Mouse (Mus musculus) c-Kit-positive CD71-positive TER-119-positive erythroid progenitor cells, embryonic 14.5 days (primary cell): ENCODE results near the gene Cfap74.
"Not testable (repeated sequence)": the region's sequence is repeated elsewhere in the genome, so short reads cannot be mapped to it uniquely, and the experiment has no call there.

Experiments
- DNase-seq: peaks from one replicate; pipeline ENCODE4 v3.0.0-alpha.2; 2013; ENCODE audit warnings: low spot score

Gene Cfap74

DNA sequence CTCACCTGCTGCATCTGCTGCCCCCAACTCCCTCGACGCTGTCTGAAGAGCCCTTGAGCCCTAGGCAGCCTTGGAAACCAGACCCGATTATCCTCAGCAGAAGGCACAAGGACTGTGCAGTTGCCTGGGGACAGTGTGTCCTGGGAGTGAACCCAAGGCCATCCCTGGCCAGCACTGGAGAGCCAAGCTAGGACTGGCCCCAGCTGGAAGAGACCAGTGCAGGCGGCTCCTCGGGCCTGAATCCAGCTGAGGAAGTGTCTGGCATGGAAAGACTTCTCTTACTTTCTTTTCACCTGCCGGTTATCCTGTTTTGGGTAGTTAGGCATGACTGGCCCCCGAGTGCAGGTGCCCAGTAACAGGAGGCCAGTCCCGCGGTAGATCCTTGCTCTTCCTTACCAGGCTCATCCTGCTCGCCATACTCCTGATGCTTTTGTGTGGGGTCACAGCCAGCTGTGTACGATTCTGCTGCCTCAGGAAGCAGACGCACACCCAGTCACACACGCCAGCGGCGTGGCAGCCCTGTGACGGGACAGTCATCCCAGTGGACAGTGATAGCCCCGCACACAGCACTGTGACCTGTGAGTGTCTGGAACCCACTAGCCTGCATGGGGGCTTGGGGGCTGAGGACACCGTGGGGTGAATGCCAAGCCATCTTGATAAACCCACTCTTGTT lies 60.7 kb downstream of the Cfap74 start:
- no peak for DNase-seq

DNA sequence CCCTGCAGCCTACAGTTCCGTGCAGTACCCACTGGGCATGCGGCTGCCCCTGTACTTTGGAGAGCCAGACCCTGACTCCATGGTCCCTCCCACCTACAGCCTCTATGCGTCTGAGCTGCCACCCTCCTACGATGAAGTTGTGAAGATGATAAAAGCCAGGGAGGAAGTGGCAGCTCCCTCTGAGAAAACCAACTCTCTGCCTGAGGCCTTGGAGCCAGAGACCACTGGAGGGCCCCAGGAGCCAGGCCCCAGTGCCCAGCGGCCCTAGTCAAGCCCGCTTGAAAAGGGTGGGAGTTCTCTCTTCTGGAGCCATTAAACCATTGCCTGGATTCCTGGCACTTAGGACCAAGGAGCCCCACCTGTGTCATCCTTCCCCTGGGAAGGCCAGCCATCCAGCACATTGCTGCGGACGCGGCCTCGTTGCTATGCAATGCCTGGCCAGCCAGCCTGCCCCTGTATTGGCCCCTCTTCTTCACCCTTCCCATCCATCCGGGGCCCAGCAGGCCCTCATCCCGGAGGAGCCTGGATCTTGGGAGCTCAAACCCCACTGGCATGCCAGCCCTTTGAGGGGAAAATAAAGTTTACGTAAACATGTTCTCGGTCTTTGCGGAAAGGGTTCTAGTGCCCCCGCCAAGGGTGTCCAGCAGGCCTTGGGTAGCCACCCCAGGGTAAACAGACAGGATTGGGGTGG lies 61.4 kb downstream of the Cfap74 start:
- no peak for DNase-seq

DNA sequence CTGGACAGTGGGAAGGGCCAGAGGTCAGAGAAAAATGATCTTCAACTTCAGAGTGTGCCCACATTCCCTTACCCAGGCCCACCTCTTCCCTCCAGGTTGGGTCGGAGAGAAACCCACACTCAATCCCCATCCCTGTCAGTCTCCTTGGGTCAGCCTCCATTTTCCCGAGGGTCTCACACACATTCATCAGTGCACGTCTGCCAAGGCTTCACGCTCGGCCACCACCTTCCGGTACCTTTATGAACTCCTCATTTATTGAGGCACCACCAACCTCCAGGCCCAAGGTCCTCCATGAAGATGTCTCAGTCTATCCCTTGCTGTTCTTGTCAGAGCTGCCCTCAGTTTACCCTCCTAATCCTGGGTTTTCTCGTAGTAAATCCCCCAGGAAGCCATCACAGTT lies 62.0 kb downstream of the Cfap74 start:
- no peak for DNase-seq

DNA sequence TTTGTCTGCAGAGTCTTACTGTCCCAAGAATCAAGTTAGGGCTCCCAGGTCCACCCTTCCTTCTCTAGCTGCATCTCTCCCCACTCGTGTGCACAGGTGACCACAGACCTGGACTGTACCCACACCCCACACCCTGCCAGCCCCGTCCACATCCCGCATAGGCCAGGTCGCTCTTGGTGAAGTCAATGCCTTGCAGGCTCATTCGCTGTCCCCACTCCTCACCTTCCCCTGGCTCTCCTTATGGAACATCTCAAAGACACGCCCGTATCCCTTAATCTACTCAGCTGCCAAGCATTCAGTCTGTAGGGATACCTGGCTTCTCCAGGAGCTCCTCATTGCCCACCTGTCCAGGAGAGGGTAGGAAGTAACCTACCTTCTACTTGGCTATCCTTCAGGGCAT lies 62.4 kb downstream of the Cfap74 start:
- DNase-seq = no peak

DNA sequence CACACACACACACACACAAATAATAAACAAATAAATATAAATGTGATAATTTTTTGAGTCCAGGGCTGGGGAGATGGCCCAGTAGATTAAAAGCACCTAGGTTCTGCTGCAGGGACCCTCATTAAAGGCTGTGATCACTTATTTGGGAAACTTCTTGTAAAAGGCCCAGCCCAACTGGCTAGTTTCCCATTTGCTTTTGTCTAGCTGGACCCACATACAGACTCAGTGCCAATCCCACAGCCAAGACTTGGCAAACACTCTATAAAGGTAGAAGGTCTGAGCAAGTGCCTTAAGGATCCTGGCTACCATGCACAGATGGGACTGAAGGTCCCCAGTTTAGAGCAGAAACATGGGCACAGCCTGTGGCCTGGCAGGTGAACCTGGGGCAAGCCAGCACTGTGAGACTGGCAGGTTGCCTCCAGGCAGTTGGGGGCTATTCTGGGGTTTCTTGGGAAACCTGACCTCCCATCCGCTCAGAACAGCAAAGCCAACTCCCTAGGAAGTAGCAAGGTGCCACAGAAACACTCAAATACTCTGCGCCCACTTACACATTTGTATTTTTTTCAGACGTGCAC lies 63.8 kb downstream of the Cfap74 start:
- DNase-seq = no peak

DNA sequence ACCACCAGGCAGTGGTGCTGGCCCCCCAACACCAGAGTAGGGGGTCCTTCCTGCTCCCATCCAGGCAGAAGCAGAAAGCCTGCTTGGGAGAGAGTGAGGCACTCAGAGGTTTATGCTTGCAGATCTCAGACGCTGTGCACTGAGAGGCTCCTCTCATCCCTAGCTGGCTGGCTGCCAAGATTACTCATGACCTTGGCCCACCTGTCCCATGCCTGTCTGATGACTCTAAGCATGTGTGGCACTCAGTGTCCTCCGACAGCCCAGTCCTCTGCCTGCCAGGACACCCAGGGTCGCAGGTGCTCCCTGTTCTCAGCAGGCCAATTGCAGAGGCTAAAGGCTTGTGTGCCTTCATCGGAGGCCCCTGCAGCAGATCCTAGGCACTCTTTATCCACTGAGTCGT lies 64.3 kb downstream of the Cfap74 start:
- no peak for DNase-seq

DNA sequence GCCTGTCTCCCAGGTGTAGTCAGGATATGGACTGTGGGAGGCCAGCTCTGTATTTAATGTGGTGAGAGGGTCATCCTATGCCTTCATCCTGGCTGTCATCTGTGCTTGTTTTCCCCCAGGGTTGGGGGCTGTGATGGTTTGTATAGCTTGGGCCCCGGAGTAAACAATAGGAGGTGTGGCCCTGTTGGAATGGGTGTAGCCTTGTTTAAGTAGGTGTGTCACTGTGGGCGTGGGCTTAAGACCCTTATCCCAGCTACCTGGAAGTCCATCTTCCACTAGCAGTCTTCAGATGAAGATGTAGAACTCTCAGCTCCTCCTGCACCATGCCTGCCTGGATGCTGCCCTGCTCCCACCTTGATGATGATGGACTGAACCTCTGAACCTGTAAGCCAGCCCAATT lies 64.8 kb downstream of the Cfap74 start:
- DNase-seq = not testable (repeated sequence)

DNA sequence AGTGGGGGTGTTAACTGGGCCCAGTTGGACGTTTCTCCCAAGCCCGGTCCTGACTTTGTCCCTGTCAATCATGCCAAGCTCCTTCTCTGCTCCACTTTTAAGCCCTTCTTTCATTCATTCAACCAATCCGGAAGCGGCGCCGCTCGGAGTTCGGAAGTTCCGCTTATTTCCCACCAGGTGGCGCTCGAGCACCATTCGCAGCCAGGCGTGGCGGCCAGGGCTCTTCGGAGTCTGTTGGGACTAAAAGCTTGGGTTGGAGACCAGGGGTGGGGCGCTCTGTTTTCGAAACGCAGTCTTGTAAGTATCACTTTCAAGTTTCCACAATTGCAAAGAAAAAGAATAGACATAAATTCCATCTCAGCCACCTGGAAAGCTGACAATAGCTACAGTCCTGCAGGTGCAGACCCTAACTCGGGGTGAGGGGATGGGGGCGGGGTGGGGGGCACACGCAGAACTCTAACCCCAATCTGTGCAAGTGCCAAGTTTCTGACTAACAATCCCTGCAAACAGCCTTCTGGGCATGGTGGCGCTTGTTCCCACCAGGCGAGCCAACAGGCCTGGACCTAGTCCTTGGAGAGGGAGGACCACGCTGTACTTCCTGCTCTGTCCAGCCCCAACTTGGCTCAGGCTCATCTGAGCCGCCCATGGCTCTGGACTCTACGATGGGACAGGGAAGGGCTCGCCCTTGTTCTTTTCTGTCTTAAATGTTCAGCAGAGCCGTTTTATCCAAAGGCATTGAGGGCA lies 72.6 kb downstream of the Cfap74 start:
- DNase-seq = peak; percentile 76

DNA sequence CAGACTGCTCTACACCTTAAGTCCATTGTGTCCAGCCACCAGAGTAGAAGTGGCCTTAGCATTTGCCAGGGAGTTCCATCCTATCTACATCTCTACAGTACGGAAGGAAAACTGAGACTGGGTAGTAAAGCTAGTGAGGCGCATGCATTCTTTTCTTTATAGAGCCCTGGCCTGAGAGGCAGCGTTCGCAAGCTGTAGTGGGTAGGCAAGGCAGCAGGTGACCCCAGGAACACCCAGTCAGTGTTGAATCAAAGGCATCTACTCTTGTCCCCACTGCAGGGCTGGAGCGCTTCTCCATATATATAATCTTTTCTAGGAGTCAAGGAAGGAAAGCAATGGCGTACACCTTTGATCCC lies 73.1 kb downstream of the Cfap74 start:
- DNase-seq = no peak

DNA sequence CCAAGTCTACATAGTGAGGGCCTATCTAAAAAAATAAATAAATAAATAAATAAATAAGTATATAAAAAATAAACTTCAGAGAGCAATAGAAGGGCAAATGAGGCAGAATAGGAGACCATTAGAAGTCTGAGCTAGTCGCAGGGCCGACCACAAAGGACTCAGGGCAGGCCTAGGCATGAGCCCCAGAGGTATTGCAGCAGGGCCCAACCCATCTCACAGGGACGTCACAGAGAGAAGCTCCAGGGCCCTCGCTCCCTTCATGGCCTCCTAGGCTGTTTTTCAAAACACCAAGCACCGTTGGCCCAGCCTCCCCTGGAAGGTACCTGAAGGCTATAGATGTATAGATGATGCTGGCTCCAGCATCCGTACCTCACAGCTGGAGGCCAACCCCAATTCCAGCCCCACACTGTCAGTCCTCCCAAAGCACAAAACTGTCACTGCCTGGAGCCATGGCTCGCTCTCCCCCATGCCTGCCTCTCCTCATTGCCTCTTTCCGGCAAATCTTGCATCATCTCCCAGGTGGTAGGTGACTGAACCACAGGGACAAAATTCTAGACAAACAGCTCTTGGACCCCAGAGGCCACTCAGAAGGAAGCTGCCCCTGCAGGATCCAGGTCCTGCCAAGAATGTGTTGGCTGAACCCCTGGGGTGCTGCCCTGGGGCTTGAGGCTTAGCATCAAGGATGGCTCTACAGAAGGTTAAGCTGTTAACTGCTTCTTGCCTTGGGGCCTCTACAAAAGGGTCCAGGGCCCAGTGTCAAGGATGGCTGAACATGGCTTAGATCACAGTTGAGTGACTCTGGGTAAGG lies 73.9 kb downstream of the Cfap74 start:
- DNase-seq = no peak

DNA sequence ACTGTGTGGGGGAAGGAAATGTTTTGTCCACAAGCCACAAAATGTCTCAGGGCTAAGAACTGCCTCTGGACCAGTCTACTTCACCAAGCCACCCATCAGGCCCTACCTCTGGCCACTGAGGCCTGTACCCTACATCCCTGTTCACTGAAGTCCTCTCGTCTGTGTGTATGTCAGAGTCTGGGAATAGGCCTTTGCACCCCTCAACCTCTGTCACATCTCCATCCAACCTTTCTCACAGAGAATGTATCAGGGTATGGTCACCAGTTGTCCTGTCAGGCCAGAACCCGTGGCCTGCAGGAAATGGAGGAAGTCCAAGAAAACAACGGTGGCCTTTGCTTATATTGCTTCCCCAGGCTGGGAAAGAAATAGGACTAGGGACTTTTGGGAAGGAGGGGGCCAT lies 76.5 kb downstream of the Cfap74 start:
- DNase-seq = no peak

DNA sequence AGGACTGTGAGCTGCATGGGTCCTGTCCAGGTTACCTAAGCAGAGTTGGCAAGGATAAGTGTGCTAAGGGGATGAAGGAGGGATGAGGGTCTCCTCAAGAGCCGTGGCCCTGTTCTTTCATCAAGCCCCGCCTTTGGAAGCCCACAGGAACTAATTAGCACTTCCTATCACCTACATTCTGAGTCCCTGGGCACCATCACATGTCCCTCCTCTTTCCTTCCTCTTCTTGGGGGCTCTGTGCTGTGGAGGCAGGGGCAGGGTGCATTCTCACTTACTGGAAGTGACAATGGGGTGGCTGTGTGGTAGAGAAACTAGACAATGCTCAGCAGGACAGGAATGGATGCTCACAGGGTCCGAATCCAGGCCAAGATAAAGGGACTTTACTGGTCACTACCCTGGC lies 78.8 kb downstream of the Cfap74 start:
- DNase-seq = no peak

DNA sequence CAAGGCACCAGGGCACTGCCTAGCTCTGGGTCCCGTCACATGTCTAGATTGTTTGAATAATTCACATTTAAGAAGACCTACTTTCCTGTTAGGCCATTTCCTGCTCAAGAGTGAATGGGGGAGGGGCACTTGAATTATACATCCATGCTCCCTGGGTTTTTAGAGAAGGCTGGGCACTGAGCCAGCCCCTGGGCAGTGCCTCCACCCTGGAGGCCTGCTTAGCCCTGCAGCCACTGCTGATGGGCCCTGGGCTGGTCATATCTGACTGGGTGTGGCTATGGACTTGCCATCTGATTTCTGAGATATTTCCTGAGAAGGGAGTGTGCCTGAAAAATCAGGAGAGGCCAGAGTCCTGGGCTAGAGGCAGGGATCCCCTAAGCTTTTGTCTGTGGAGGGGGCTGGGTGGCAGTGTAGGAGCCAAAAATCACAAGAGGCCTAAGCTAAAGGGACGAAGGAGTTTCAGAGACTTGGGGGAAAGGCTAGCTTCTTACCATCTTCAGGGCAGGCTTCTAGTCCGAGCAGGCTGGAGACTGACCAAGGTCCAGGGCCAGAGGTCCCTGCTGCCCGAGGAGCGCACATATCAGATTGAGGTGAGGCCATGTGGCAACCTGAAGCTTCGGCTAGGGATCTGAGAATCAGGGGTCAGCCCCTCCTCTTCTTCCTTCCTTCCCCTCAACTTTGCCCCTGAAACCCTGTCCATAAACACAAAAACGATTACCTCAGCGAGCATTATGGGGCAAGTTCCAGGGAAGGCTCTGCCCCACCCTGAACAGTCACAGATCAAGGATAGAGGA lies 79.4 kb downstream of the Cfap74 start:
- DNase-seq = peak; percentile 57

DNA sequence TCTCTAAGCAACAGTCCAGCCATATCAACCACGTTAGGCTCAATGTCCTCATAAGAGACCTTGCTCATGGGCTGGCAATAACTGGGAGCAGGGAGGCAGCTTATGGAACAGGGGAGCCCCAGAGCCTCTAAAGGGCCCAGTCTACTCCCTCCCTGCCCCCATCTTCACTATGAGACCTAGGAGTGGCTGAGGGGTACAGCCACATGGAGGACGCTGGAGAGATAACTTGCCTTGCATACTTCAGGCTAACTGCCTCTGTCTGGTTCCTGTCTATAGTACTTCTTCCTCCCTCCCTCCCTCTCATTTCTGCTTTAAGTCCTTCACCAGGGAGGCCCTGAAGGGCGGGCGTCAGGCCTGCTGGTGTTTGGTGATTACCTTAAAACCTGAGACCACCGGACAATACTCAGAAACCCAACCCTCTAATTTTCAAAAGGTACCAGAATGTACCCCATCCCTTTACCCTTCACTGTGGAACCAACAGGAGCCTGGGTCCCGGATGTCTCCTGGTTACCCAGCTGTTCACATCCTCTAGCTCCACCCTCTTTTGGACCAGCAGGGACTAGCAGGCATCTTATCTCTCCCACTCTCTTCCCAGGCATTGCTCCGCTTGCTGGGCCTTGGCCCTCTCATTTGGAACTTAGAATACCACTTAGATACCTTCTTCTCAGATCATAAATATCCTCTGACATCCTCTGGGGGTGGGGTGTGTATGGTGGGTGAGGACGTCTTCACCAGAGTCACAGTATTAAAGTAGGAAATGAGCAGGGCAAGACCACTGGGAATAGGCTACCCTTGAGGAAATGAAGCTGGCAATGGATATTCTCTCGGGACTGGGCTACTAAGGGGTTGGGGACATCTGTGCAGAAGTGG lies 80.3 kb downstream of the Cfap74 start:
- DNase-seq = peak; percentile 36

DNA sequence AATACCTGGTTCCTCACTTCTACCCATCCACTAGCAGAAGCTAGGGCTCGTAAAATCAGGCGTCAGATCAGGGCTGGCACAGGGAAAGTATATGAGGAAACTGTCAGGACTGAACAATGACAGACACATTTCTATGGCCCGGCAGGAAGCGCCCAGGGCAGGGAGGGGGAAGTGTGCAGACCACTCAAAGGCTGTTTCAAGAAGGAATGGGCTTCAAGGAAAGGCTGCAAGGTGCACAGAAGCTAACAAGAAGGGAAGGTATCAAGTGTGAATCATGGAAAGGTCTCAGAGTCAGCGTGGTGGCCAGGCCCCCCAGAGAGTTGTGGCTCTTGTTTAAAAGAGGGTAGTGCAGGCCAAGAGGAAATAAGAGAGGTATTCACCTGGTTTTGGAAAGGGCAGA lies 81.5 kb downstream of the Cfap74 start:
- DNase-seq = no peak

DNA sequence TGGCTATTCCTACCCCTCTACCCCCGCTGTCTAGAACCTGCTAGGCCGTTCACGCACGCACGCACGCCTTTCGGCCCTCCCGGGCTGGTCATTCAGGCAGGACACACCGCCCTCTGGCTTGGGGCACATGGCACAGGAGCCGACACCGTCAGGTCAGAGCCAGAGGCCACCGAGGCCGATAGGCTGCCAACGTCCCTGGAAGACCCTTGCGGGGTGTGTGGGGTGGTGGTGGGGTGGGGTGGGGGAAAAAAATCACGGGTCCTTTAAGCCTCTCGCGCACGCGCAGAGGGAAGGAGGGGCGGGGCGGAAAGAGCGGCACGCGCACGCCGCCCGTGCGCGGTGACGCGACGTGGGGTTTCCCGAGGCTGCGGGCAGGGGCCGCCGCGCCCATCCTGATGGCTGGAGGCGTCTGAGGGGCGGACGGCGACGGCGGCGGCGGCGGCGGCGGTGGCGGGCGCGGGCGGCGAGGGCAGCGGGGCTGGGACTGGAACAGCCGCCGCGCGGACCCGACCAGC lies 82.1 kb downstream of the Cfap74 start, which contains the start of gene Gnb1:
Gnb1 (plus strand) TSS at position 372 of the 515 bp plus-strand sequence.
- DNase-seq = peak; percentile 84

DNA sequence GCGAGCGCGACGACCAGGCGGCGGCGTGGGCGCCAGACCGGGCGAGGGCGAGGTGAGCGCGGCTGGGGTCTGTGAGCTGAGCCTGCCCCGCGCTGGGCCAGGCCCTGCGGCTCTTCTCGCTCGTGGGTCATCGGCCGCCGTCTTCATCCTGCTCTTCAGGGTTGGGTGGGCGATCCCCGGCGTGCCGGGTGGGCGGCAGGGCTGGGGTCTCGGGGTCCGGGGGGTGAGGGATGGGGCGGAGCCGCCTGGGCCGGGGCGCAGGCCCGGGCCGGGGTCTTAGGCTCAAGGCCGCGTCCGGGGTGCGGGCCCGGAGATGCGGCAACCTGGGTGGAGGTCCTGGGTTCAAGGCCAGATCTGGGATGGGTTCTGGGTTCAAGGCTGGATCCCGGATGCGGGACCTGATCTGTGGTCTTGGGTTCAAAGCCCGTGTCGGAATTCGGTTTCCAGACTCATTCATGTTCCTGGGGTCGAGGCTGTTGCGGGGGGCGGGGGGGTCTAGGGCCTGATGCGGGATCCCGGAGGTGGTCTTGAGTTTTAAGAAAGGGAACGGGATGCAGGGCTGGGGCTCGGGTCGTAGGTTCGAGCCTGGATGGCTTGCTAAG lies 82.6 kb downstream of the Cfap74 start:
- no peak for DNase-seq

DNA sequence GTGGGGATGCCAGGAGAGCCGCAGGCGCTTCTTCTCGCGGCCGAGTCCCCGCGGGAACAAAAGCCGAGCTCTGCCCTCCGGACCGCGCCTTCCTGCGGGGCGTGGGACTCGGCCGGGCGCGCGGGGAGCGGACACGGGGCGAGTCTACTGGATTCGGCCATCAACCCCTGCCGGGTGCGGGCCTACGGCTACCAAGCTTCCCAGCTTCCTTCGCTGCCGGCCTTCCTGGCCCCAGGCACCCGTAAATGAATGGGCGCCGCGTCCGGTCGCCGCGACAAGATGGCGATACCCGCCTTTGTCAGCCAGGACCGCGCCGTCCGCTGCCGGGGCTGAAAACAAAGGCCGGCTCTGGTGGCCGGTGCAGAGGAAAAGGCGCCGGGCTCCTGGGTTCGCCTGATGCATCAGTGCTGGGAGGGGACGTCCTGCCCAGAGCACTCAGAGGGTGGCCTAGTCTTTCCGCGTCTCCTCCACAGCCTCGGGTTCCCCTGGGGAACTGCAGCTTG lies 83.2 kb downstream of the Cfap74 start:
- peak; percentile 43 for DNase-seq

DNA sequence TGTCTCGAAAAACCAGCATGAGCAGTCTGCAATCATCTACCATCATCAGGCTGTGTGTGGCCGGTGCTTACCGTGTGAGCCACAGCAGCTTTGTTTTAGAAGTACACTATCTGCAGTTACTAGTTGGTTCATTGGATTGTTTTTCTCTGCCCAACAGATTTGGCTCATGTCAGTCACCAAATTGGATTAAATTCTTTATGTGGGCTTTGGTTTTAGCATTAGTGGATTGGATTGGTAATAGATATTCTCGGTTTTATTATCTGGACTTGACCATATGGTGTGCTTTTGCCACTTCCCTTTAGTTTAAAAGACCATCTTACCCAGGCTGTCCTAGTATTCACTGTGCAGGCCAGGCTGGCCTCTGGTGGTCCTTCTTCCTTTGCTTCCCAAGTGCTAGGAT lies 85.9 kb downstream of the Cfap74 start:
- no peak for DNase-seq
